ENCODE assay signal across 20 mouse cellular contexts in the genomic region with DNA sequence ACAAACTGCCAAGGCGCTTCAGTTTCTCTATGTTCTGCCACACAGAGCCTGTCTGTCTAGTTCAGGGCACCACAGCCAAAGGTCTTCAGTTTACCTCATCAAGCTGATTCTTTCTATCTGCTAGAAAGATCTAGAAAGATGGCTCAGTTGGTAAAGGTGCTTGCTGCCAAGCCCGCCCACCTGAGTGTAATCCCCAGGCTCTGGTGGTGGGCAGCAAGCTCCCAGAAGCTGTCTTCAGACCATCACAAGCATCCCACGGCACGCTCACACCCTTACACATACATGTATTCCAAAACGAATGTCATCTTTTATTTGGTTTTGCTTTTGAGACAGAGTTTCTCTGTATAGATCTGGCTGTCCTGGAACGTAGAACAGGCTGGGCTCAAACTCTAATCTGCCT. TPM values are rescaled to one million over a fixed set of nuclear protein-coding genes. Genes with fewer than 3 reads are reported as not detected.
A peak's percentile ranks its signal among the peaks of the same experiment; 100 is the strongest.
DNase-seq lines count a peak whose midpoint lies in the region; ATAC-seq lines count a peak whose summit lies in the region.
"Had no signal": no experiment of that assay in that cellular context is flagged by ENCODE, and none has a peak within 500 bp of the region (broad histone marks: within the 10 kb centered on the region; RNA-seq: fewer than 3 reads in every experiment).

No protein-coding gene starts in this region.

- H3K4me3 ChIP-seq in liver, embryonic 13.5 days (replicated peaks), result no peak overlapping the region
- no peak overlapping the region for H3K4me3 ChIP-seq in liver, embryonic 12.5 days
- H3K4me3 ChIP-seq: embryonic facial prominence, embryonic 10.5 days; embryonic facial prominence, embryonic 12.5 days; forebrain, embryonic 13.5 days; forebrain, embryonic 15.5 days had no signal

- ATAC-seq in liver, embryonic 13.5 days (ENCODE audit: low read depth), result no peak
- no peak for ATAC-seq in liver, embryonic 12.5 days
- ATAC-seq: forebrain, embryonic 13.5 days; forebrain, embryonic 15.5 days had no signal

- no peak overlapping the region for H3K4me2 ChIP-seq in liver, embryonic 13.5 days
- H3K4me2 ChIP-seq in liver, embryonic 12.5 days, result no peak overlapping the region
- H3K4me2 ChIP-seq: embryonic facial prominence, embryonic 12.5 days; forebrain, embryonic 13.5 days; forebrain, embryonic 15.5 days had no signal

- H3K9me3 ChIP-seq in liver, embryonic 13.5 days (replicated peaks), result no peaks in the 10 kb centered on the region
- no peaks in the 10 kb centered on the region for H3K9me3 ChIP-seq in liver, embryonic 12.5 days (replicated peaks)
- H3K9me3 ChIP-seq: embryonic facial prominence, embryonic 10.5 days; embryonic facial prominence, embryonic 12.5 days; forebrain, embryonic 13.5 days; forebrain, embryonic 15.5 days had no signal

- 81% methylated on average over 6 of the region's 6 CpGs for WGBS in liver, embryonic 13.5 days (ENCODE audit: insufficient replicate concordance)
- WGBS in liver, embryonic 12.5 days (ENCODE audit: insufficient replicate concordance), result 87% methylated on average over 6 of the region's 6 CpGs

- H3K9ac ChIP-seq in liver, embryonic 13.5 days, result no peak overlapping the region
- H3K9ac ChIP-seq in liver, embryonic 12.5 days, result no peak overlapping the region
- H3K9ac ChIP-seq: embryonic facial prominence, embryonic 12.5 days; forebrain, embryonic 13.5 days; forebrain, embryonic 15.5 days had no signal

- H3K36me3 ChIP-seq in liver, embryonic 13.5 days, result peaks cover 96% of the 10 kb centered on the region
- H3K36me3 ChIP-seq in liver, embryonic 12.5 days, result peaks cover 98% of the 10 kb centered on the region

- peak overlapping the region; percentile 13; the same call in 1 of the 2 replicates for H3K27ac ChIP-seq in liver, embryonic 13.5 days
- no peak overlapping the region for H3K27ac ChIP-seq in liver, embryonic 12.5 days
- H3K27ac ChIP-seq: embryonic facial prominence, embryonic 10.5 days; embryonic facial prominence, embryonic 12.5 days; forebrain, embryonic 13.5 days; forebrain, embryonic 15.5 days had no signal

- H3K4me1 ChIP-seq in liver, embryonic 13.5 days (replicated peaks), result no peaks in the 10 kb centered on the region
- H3K4me1 ChIP-seq in liver, embryonic 12.5 days, result no peaks in the 10 kb centered on the region
- H3K4me1 ChIP-seq: embryonic facial prominence, embryonic 10.5 days; embryonic facial prominence, embryonic 12.5 days; forebrain, embryonic 13.5 days; forebrain, embryonic 15.5 days had no signal

- DNase-seq in heart, adult 11 months, result peak; percentile 64
- DNase-seq in heart, postnatal 36 days, result no peak
- DNase-seq in liver, embryonic 13.5 days, result no peak
- peak; percentile 53 for DNase-seq in telencephalon, adult 2 months (ENCODE audit: low read depth, low spot score)
- DNase-seq in layer of hippocampus, adult 9-10 months (ENCODE audit: low spot score), result no peak
- DNase-seq: adrenal gland, adult 2 months; adrenal gland, postnatal 10 days; adrenal gland, postnatal 25 days; cerebellum, adult 11-12 months; cerebellum, adult 2 months; cerebellum, adult 9-10 months; cerebellum, postnatal 10 days; cerebellum, postnatal 25 days had no signal

- no peaks in the 10 kb centered on the region for H3K27me3 ChIP-seq in liver, embryonic 13.5 days
- H3K27me3 ChIP-seq in liver, embryonic 12.5 days (replicated peaks), result no peaks in the 10 kb centered on the region
- H3K27me3 ChIP-seq: embryonic facial prominence, embryonic 12.5 days; forebrain, embryonic 13.5 days; forebrain, embryonic 15.5 days had no signal

- intact Hi-C loops in heart, postnatal 36 days (cut with DNase I), result no loop called here

RNA-seq across cellular contexts. Expression of a gene that starts 7.7 kb away (rescaled TPM):
- total RNA-seq in heart, postnatal 36 days (2021), result 10 to 100 TPM in 1 of 2 experiments, 1 to 10 TPM in 1; 8.8 to 10.5 TPM
- 53.5 and 54.9 TPM in 2 replicates for polyA plus RNA-seq in liver, embryonic 13.5 days (2015; fragmentation: Nextera tagmentation; extraction: Ambion mirVana)
- polyA plus RNA-seq in liver, embryonic 12.5 days (2016; fragmentation: Nextera tagmentation; extraction: Ambion mirVana), result 60.0 and 62.4 TPM in 2 replicates

RNA-seq across cellular contexts. Expression of a gene that starts 28.4 kb away (rescaled TPM):
- total RNA-seq in heart, postnatal 36 days (2021), result 1 to 10 TPM; 4.7 to 7.6 TPM
- 2.3 and 2.5 TPM in 2 replicates for polyA plus RNA-seq in liver, embryonic 13.5 days (2015; fragmentation: Nextera tagmentation; extraction: Ambion mirVana)
- 2.6 and 3.2 TPM in 2 replicates for polyA plus RNA-seq in liver, embryonic 12.5 days (2016; fragmentation: Nextera tagmentation; extraction: Ambion mirVana)

RNA-seq across cellular contexts. Expression of a gene that starts 28.5 kb away (rescaled TPM):
- 1 to 10 TPM; 5.5 to 5.8 TPM for total RNA-seq in heart, postnatal 36 days (2021)
- 3.4 and 5.2 TPM in 2 replicates for polyA plus RNA-seq in liver, embryonic 13.5 days (2015; fragmentation: Nextera tagmentation; extraction: Ambion mirVana)
- 7.6 TPM in 2 replicates for polyA plus RNA-seq in liver, embryonic 12.5 days (2016; fragmentation: Nextera tagmentation; extraction: Ambion mirVana)

RNA-seq across cellular contexts. Expression of a gene that starts 37.9 kb away (rescaled TPM):
- total RNA-seq in heart, postnatal 36 days (2021), result 10 to 100 TPM; 48.3 to 48.8 TPM
- polyA plus RNA-seq in liver, embryonic 13.5 days (2015; fragmentation: Nextera tagmentation; extraction: Ambion mirVana), result 57.8 and 62.1 TPM in 2 replicates
- polyA plus RNA-seq in liver, embryonic 12.5 days (2016; fragmentation: Nextera tagmentation; extraction: Ambion mirVana), result 75.5 and 76.8 TPM in 2 replicates

RNA-seq across cellular contexts. Expression of a gene that starts 49.1 kb away (rescaled TPM):
- total RNA-seq in heart, postnatal 36 days (2021), result 10 to 100 TPM; 36.6 to 67.0 TPM
- polyA plus RNA-seq in liver, embryonic 13.5 days (2015; fragmentation: Nextera tagmentation; extraction: Ambion mirVana), result 0.97 and 1.3 TPM in 2 replicates
- polyA plus RNA-seq in liver, embryonic 12.5 days (2016; fragmentation: Nextera tagmentation; extraction: Ambion mirVana), result 2.7 and 3.1 TPM in 2 replicates
- total RNA-seq: MEL had no signal
- polyA plus RNA-seq: C2C12 had no signal

Comparison
In these comparisons a context has a peak if more than half of its experiments do, and no peak if none do; other contexts are left out.
1. DNase-seq: peak in heart, adult 11 months (single experiment) and telencephalon, adult 2 months (single experiment); none in heart, postnatal 36 days (0 of 2), liver, embryonic 13.5 days (single experiment) and layer of hippocampus, adult 9-10 months (single experiment).